Mouse (Mus musculus): ENCODE results near the gene Slit1. TPM values are rescaled to one million over a fixed set of nuclear protein-coding genes. Genes with fewer than 3 reads are reported as not detected.

Gene Slit1
- polyA plus RNA-seq, 1 experiment from 2014 or later, result 0.09 TPM

- Histone ChIP-seq H3K36me3 (no peaks in the 10 kb centered on the region), H3K27me3 (peaks cover 11% of the 10 kb centered on the region; the same call in 1 of the 2 replicates), H3K9ac (no peak overlapping the region), H3K4me1 (replicated peaks) (peaks cover under 1% of the 10 kb centered on the region; the same call in 1 of the 2 replicates), H3K4me3 (no peak overlapping the region), H3K4me2 (no peak overlapping the region), H3K9me3 (replicated peaks) (no peaks in the 10 kb centered on the region), H3K27ac (no peak overlapping the region)
- 66% methylated on average over 6 of the region's 6 CpGs for WGBS
- no peak for ATAC-seq (replicated peaks; ENCODE audit: insufficient number of reproducible peaks, insufficient read depth, low FRiP score, low read depth)
Observed at GRCm38 (mm10) chr19:41702638-41703037, 40.8 kb downstream of the Slit1 start.

- Histone ChIP-seq H3K27ac (no peak overlapping the region), H3K9ac (no peak overlapping the region), H3K27me3 (peaks cover 27% of the 10 kb centered on the region), H3K36me3 (no peaks in the 10 kb centered on the region), H3K4me3 (no peak overlapping the region), H3K4me1 (replicated peaks) (peaks cover 3% of the 10 kb centered on the region; the same call in 1 of the 2 replicates), H3K4me2 (no peak overlapping the region), H3K9me3 (replicated peaks) (no peaks in the 10 kb centered on the region)
- no peak for ATAC-seq (replicated peaks; ENCODE audit: insufficient number of reproducible peaks, insufficient read depth, low FRiP score, low read depth)
- WGBS, result 77% methylated on average over 5 of the region's 5 CpGs
Observed at GRCm38 (mm10) chr19:41698857-41699424, 44.5 kb downstream of the Slit1 start.

DNA sequence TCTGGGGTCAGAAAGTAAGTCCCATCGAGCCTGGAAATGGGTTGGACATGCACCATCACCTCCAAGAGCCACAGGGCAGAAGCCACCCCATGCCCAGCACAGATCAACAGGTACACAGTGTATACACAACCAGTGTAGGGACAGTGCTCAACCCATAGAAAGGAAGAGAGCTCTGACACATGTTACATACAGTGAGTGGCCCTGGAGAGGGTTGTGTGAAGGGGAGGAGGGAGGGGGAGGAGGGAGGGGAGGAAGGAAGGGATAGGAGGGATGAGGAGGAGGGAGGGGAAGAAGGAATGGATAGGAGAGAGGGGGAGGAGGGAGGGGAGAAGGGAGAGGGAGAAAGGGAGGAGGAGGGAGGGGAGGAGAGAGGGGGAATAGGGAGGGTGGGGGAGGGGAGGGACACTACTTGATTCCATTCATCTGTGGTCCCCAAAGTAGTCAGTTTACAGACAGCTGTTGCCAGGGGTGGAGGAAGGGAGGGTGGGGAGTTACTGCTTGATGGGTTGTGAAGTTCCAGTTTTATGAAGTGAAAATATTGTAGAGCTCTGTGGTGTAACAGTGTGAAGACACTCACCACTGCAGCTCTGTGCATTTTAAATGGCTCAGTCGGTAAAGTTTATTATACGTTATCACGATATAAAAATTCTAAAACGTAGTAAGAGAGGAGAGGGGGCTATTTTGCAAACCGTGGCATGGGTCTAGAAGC, 45.5 kb downstream of the Slit1 start:
- no peaks in the 10 kb centered on the region for H3K9me3 ChIP-seq (replicated peaks)
- no peak overlapping the region for H3K9ac ChIP-seq
- H3K4me1 ChIP-seq (replicated peaks), result peaks cover 3% of the 10 kb centered on the region; the same call in 1 of the 2 replicates
- WGBS, result 67% methylated on average over 6 of the region's 6 CpGs
- no peaks in the 10 kb centered on the region for H3K36me3 ChIP-seq
- no peak overlapping the region for H3K27ac ChIP-seq
- peaks cover 37% of the 10 kb centered on the region for H3K27me3 ChIP-seq
- H3K4me2 ChIP-seq, result no peak overlapping the region
- no peak overlapping the region for H3K4me3 ChIP-seq
- no peak for ATAC-seq (replicated peaks; ENCODE audit: insufficient number of reproducible peaks, insufficient read depth, low FRiP score, low read depth)

DNA sequence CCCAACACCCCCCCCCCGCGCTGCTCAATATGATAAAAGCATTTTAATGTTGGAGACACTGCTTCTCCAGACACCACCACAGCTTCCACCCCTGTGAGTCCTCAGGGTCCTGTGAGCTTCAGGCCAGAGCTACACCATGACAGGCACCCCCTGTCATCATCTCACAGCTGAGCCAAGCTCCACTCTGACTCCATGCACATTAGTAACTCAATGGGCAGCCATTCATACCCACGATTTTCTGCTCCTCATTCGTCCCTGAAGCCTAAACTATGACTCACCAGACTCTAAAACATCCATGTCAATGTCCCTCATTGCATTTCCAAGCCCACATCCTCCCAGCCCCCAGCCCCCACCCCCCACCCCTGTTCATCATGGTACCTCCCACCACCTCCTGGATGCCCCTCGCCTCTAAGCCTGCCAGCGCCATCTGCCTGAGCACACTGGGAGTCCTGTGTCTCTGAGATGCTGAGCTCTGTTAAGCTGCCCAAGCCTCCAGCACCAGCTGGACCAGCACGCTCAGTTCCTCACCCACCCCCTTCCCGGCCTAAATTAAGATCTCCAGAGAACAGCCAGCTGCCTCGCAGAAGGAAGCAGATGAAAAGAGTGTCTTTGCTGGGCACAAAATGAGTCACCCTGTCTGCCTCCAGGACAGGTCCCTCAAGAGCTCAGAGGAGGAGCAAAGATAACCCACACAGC, 46.2 kb downstream of the Slit1 start:
- WGBS, result 27% methylated on average over 9 of the region's 9 CpGs
- no peaks in the 10 kb centered on the region for H3K36me3 ChIP-seq
- H3K27me3 ChIP-seq, result peaks cover 44% of the 10 kb centered on the region
- ATAC-seq (replicated peaks; ENCODE audit: insufficient number of reproducible peaks, insufficient read depth, low FRiP score, low read depth), result no peak
- no peak overlapping the region for H3K27ac ChIP-seq
- H3K9ac ChIP-seq, result no peak overlapping the region
- no peaks in the 10 kb centered on the region for H3K9me3 ChIP-seq (replicated peaks)
- H3K4me1 ChIP-seq (replicated peaks), result peaks cover 3% of the 10 kb centered on the region; the same call in 1 of the 2 replicates
- H3K4me2 ChIP-seq, result no peak overlapping the region
- no peak overlapping the region for H3K4me3 ChIP-seq

DNA sequence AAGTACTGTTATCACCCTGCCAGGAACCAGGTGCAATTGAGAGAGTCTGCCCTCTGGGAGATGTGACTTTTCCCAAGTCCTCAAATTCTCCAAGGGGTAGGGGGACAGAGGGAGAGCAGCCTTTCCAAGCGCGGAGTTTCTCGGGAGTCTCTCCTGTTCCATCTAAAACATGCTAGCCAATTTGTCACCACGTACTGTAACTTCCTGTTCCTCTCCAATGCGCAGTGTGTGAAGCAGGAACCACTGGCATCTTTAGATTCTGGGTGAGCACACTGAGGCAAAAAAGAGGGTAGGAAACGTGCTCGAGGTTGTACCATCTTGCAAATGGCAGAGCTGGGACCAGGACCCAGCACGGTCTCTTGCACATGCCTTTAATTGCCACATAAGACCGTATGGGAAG, 47.0 kb downstream of the Slit1 start:
- ATAC-seq (replicated peaks; ENCODE audit: insufficient number of reproducible peaks, insufficient read depth, low FRiP score, low read depth), result no peak
- Histone ChIP-seq H3K36me3 (no peaks in the 10 kb centered on the region), H3K9ac (no peak overlapping the region), H3K27me3 (peaks cover 43% of the 10 kb centered on the region), H3K4me1 (replicated peaks) (peaks cover 3% of the 10 kb centered on the region; the same call in 1 of the 2 replicates), H3K4me3 (no peak overlapping the region), H3K27ac (no peak overlapping the region), H3K9me3 (replicated peaks) (no peaks in the 10 kb centered on the region), H3K4me2 (no peak overlapping the region)
- WGBS, result 77% methylated on average over 9 of the region's 9 CpGs

GRCm38 (mm10) chr19:41695046-41695445, 48.4 kb downstream of the Slit1 start:
- Histone ChIP-seq H3K36me3 (no peaks in the 10 kb centered on the region), H3K4me1 (replicated peaks) (peaks cover 3% of the 10 kb centered on the region; the same call in 1 of the 2 replicates), H3K27me3 (peaks cover 41% of the 10 kb centered on the region), H3K4me3 (no peak overlapping the region), H3K27ac (no peak overlapping the region), H3K4me2 (no peak overlapping the region), H3K9me3 (replicated peaks) (no peaks in the 10 kb centered on the region), H3K9ac (no peak overlapping the region)
- ATAC-seq (replicated peaks; ENCODE audit: insufficient number of reproducible peaks, insufficient read depth, low FRiP score, low read depth), result no peak
- whole genome bisulfite sequencing, result 58% methylated on average over 6 of the region's 6 CpGs

DNA sequence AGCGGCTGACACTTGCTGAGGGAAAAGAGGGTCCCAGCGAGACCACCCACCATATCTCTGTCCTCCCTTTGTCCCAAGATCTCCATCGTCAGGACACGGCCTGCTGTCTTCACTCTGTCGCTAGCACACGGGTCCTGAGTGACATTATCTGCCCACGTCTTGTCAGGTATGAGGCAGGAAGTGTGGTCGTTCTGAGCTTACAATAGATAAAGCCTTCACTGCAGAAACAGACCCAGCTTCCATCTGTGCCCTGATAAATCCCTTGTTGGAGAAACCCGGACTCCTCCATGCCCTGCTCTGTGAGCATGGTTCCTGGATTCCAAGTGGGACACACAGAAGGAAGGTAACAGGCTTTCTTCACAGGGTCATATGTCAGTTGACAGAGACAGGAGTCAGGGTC, 48.9 kb downstream of the Slit1 start:
- no peaks in the 10 kb centered on the region for H3K36me3 ChIP-seq
- no peak for ATAC-seq (replicated peaks; ENCODE audit: insufficient number of reproducible peaks, insufficient read depth, low FRiP score, low read depth)
- no peak overlapping the region for H3K9ac ChIP-seq
- no peaks in the 10 kb centered on the region for H3K9me3 ChIP-seq (replicated peaks)
- H3K4me3 ChIP-seq, result no peak overlapping the region
- H3K4me2 ChIP-seq, result no peak overlapping the region
- WGBS, result 25% methylated on average over 9 of the region's 9 CpGs
- H3K27me3 ChIP-seq, result peaks cover 45% of the 10 kb centered on the region
- H3K27ac ChIP-seq, result no peak overlapping the region
- peaks cover 3% of the 10 kb centered on the region; the same call in 1 of the 2 replicates for H3K4me1 ChIP-seq (replicated peaks)

GRCm38 (mm10) chr19:41693727-41694126, 49.7 kb downstream of the Slit1 start:
- Histone ChIP-seq H3K27ac (no peak overlapping the region), H3K27me3 (peaks cover 53% of the 10 kb centered on the region), H3K9ac (no peak overlapping the region), H3K36me3 (no peaks in the 10 kb centered on the region), H3K4me2 (no peak overlapping the region), H3K4me3 (no peak overlapping the region), H3K4me1 (replicated peaks) (peaks cover 3% of the 10 kb centered on the region; the same call in 1 of the 2 replicates), H3K9me3 (replicated peaks) (no peaks in the 10 kb centered on the region)
- ATAC-seq (replicated peaks; ENCODE audit: insufficient number of reproducible peaks, insufficient read depth, low FRiP score, low read depth), result no peak
- 32% methylated on average over 5 of the region's 5 CpGs for WGBS

DNA sequence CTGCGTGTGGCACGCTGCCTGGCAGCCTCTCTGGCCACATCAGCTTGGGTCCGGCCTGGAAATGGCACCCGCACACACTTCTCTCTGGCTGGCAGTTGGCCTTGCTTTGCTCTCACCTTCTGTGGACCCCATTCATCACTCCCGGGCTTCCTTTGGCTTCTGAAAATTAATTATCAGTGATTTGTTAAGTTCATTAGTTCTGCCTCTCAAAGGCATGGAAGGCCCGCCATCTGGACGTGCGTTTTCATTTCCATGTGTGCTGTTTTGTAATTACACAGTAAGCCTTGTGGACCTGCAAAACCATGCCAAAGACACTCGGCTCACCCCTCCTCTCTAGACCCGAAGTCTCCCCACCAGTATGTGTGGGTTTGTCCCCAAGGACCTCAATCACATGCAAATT, 53.4 kb downstream of the Slit1 start:
- no peak overlapping the region for H3K27ac ChIP-seq
- no peak overlapping the region for H3K4me3 ChIP-seq
- H3K36me3 ChIP-seq, result no peaks in the 10 kb centered on the region
- no peak for ATAC-seq (replicated peaks; ENCODE audit: insufficient number of reproducible peaks, insufficient read depth, low FRiP score, low read depth)
- no peaks in the 10 kb centered on the region for H3K9me3 ChIP-seq (replicated peaks)
- no peaks in the 10 kb centered on the region for H3K4me1 ChIP-seq (replicated peaks)
- 81% methylated on average over 10 of the region's 10 CpGs for WGBS
- H3K9ac ChIP-seq, result no peak overlapping the region
- no peak overlapping the region for H3K4me2 ChIP-seq
- H3K27me3 ChIP-seq, result peaks cover 40% of the 10 kb centered on the region

- Histone ChIP-seq H3K36me3 (no peaks in the 10 kb centered on the region), H3K9ac (no peak overlapping the region), H3K4me3 (no peak overlapping the region), H3K4me2 (no peak overlapping the region), H3K9me3 (replicated peaks) (no peaks in the 10 kb centered on the region), H3K27ac (no peak overlapping the region), H3K27me3 (peaks cover 22% of the 10 kb centered on the region), H3K4me1 (replicated peaks) (no peaks in the 10 kb centered on the region)
- ATAC-seq (replicated peaks; ENCODE audit: insufficient number of reproducible peaks, insufficient read depth, low FRiP score, low read depth), result no peak
- WGBS, result 62% methylated on average over 13 of the region's 13 CpGs
Observed at GRCm38 (mm10) chr19:41688251-41688650, 55.2 kb downstream of the Slit1 start.

GRCm38 (mm10) chr19:41687836-41688235, 55.6 kb downstream of the Slit1 start:
- ATAC-seq (replicated peaks; ENCODE audit: insufficient number of reproducible peaks, insufficient read depth, low FRiP score, low read depth), result no peak
- H3K4me1 ChIP-seq (replicated peaks), result no peaks in the 10 kb centered on the region
- no peaks in the 10 kb centered on the region for H3K9me3 ChIP-seq (replicated peaks)
- no peak overlapping the region for H3K27ac ChIP-seq
- peaks cover 18% of the 10 kb centered on the region for H3K27me3 ChIP-seq
- WGBS, result 78% methylated on average over 8 of the region's 8 CpGs
- H3K36me3 ChIP-seq, result no peaks in the 10 kb centered on the region
- H3K9ac ChIP-seq, result no peak overlapping the region
- H3K4me3 ChIP-seq, result no peak overlapping the region
- H3K4me2 ChIP-seq, result no peak overlapping the region
